In genomic region chr8:41795625-41796024, GRCm38 (mm10) we compare ENCODE assay signal across 13 mouse cellular contexts.
"Had no signal": no experiment of that assay in that cellular context is flagged by ENCODE, and none has a peak within 500 bp of the region (broad histone marks: within the 10 kb centered on the region; RNA-seq: fewer than 3 reads in every experiment).

No protein-coding gene starts in this region.

- H3K36me3 ChIP-seq: intestine, embryonic 15.5 days; liver, embryonic 12.5 days; midbrain, embryonic 15.5 days; stomach, embryonic 15.5 days had no signal

- H3K4me2 ChIP-seq: intestine, embryonic 15.5 days; liver, embryonic 12.5 days; lung, embryonic 14.5 days; midbrain, embryonic 11.5 days; midbrain, embryonic 15.5 days; stomach, embryonic 15.5 days had no signal

- H3K27me3 ChIP-seq: intestine, embryonic 15.5 days; liver, embryonic 12.5 days; midbrain, embryonic 15.5 days; stomach, embryonic 15.5 days had no signal

- H3K9me3 ChIP-seq: intestine, embryonic 15.5 days; liver, embryonic 12.5 days; midbrain, embryonic 15.5 days; stomach, embryonic 15.5 days had no signal

- H3K9ac ChIP-seq: intestine, embryonic 15.5 days; liver, embryonic 12.5 days; lung, embryonic 14.5 days; midbrain, embryonic 15.5 days; stomach, embryonic 15.5 days had no signal

- ATAC-seq: intestine, embryonic 15.5 days; liver, embryonic 12.5 days; midbrain, embryonic 15.5 days had no signal

- H3K4me1 ChIP-seq: intestine, embryonic 15.5 days; liver, embryonic 12.5 days; midbrain, embryonic 15.5 days; stomach, embryonic 15.5 days had no signal

- H3K27ac ChIP-seq: intestine, embryonic 15.5 days; liver, embryonic 12.5 days; midbrain, embryonic 15.5 days; stomach, embryonic 15.5 days had no signal

- H3K4me3 ChIP-seq: intestine, embryonic 15.5 days; liver, embryonic 12.5 days; midbrain, embryonic 15.5 days; stomach, embryonic 15.5 days had no signal

- DNase-seq: kidney, adult 18-20 months; kidney, postnatal 10 days; layer of hippocampus, postnatal 36 days; lung, embryonic 14.5 days; lung, postnatal 10 days; lung, postnatal 4 days; thymus, adult 2 months; thymus, postnatal 25 days had no signal
